Mouse (Mus musculus) heart, embryonic 10.5 days (tissue): ENCODE results near the gene Fabp3. TPM values are rescaled to one million over a fixed set of nuclear protein-coding genes. Genes with fewer than 3 reads are reported as not detected.

ENCODE experiments used
- DNase-seq: peaks from one replicate; pipeline ENCODE4 v3.0.0-alpha.2; 2017; ENCODE audit warnings: low spot score
- H3K27ac ChIP-seq: fragments of 300-500 bp; sonication (generic); 2 replicates; pipeline ENCODE4 v1.5.1; 2016; ENCODE audit warnings: mild to moderate bottlenecking
- H3K27me3 ChIP-seq: fragments of 300-500 bp; sonication (generic); 2 replicates; pipeline ENCODE4 v1.6.1; 2016; ENCODE audit warnings: mild to moderate bottlenecking; ENCODE audit not compliant: poor library complexity, insufficient read depth, severe bottlenecking
- H3K36me3 ChIP-seq: fragments of 300-500 bp; sonication (generic); 2 replicates; pipeline ENCODE4 v1.6.1; 2016; ENCODE audit warnings: mild to moderate bottlenecking, moderate library complexity
- H3K4me1 ChIP-seq: fragments of 300-500 bp; sonication (generic); 2 replicates; pipeline ENCODE4 v1.6.1; 2016; ENCODE audit warnings: mild to moderate bottlenecking
- H3K4me3 ChIP-seq: fragments of 300-500 bp; sonication (generic); 2 replicates; pipeline ENCODE4 v1.5.1; 2016; ENCODE audit warnings: mild to moderate bottlenecking, moderate library complexity
- H3K9me3 ChIP-seq: fragments of 300-500 bp; sonication (generic); 2 replicates; pipeline ENCODE4 v1.6.1; 2016; ENCODE audit warnings: mild to moderate bottlenecking, moderate library complexity
- WGBS: fragments of 180-500 bp; shearing (Covaris S2); methylation state at CpG from one replicate; pipeline ENCODE4 v1.1.7; 2016; 5-methylcytosine and 5-hydroxymethylcytosine counted together
- polyA plus RNA-seq: library from polyadenylated mRNA; unstranded; fragments of >200 nt; fragmentation: Nextera tagmentation; extraction: Ambion mirVana; gene quantifications from 2 replicates; pipeline ENCODE4 v1.2.1, GENCODE M21; 2016

The Fabp3 gene
- polyA plus RNA-seq, 1 experiment from 2014 or later = 245 TPM

GRCm38 (mm10) chr4:130318122-130318521, 9.7 kb downstream of the Fabp3 start:
- Histone ChIP-seq H3K27me3 (no peaks in the 10 kb centered on the region), H3K4me1 (peaks cover 39% of the 10 kb centered on the region), H3K4me3 (no peak overlapping the region), H3K36me3 (peaks cover 70% of the 10 kb centered on the region), H3K9me3 (no peaks in the 10 kb centered on the region), H3K27ac (peak overlapping the region; percentile 24; the same call in 1 of the 2 replicates)
- WGBS = 63% methylated on average over 3 of the region's 3 CpGs
- no peak for DNase-seq

GRCm38 (mm10) chr4:130319564-130319963, 11.2 kb downstream of the Fabp3 start:
- peaks cover 49% of the 10 kb centered on the region for H3K4me1 ChIP-seq
- 81% methylated on average over 7 of the region's 7 CpGs for WGBS
- no peak for DNase-seq
- no peaks in the 10 kb centered on the region for H3K27me3 ChIP-seq
- peaks cover 67% of the 10 kb centered on the region for H3K36me3 ChIP-seq
- H3K27ac ChIP-seq = no peak overlapping the region
- H3K9me3 ChIP-seq = no peaks in the 10 kb centered on the region
- H3K4me3 ChIP-seq = no peak overlapping the region

GRCm38 (mm10) chr4:130321640-130322039, 13.2 kb downstream of the Fabp3 start:
- Histone ChIP-seq H3K27ac (no peak overlapping the region), H3K4me1 (peaks cover 37% of the 10 kb centered on the region), H3K27me3 (no peaks in the 10 kb centered on the region), H3K9me3 (no peaks in the 10 kb centered on the region), H3K4me3 (no peak overlapping the region), H3K36me3 (peaks cover 66% of the 10 kb centered on the region)
- WGBS = 83% methylated on average over 7 of the region's 7 CpGs
- no peak for DNase-seq

GRCm38 (mm10) chr4:130322567-130322966, 14.2 kb downstream of the Fabp3 start:
- H3K9me3 ChIP-seq = no peaks in the 10 kb centered on the region
- WGBS = 85% methylated on average over 7 of the region's 7 CpGs
- H3K27me3 ChIP-seq = no peaks in the 10 kb centered on the region
- no peak overlapping the region for H3K4me3 ChIP-seq
- H3K36me3 ChIP-seq = peaks cover 70% of the 10 kb centered on the region
- no peak for DNase-seq
- H3K27ac ChIP-seq = no peak overlapping the region
- peaks cover 33% of the 10 kb centered on the region for H3K4me1 ChIP-seq

- Histone ChIP-seq H3K36me3 (peaks cover 76% of the 10 kb centered on the region), H3K4me3 (no peak overlapping the region), H3K27me3 (no peaks in the 10 kb centered on the region), H3K27ac (peak overlapping the region; percentile 4; the same call in 1 of the 2 replicates), H3K9me3 (no peaks in the 10 kb centered on the region), H3K4me1 (peaks cover 28% of the 10 kb centered on the region)
- no peak for DNase-seq
- WGBS = 41% methylated on average over 1 of the region's 1 CpGs
Measured at GRCm38 (mm10) chr4:130323165-130323564, 14.8 kb downstream of the Fabp3 start.

- no peak for DNase-seq
- 62% methylated on average over 5 of the region's 5 CpGs for WGBS
- H3K36me3 ChIP-seq = peaks cover 80% of the 10 kb centered on the region
- no peak overlapping the region for H3K4me3 ChIP-seq
- peaks cover 24% of the 10 kb centered on the region for H3K4me1 ChIP-seq
- H3K9me3 ChIP-seq = no peaks in the 10 kb centered on the region
- peak overlapping the region; percentile 4; the same call in 1 of the 2 replicates for H3K27ac ChIP-seq
- H3K27me3 ChIP-seq = no peaks in the 10 kb centered on the region
Measured at GRCm38 (mm10) chr4:130323607-130324006, 15.2 kb downstream of the Fabp3 start.

GRCm38 (mm10) chr4:130325446-130325845, 17.1 kb downstream of the Fabp3 start:
- Histone ChIP-seq H3K4me1 (peaks cover 19% of the 10 kb centered on the region), H3K9me3 (no peaks in the 10 kb centered on the region), H3K4me3 (no peak overlapping the region), H3K36me3 (peaks cover 78% of the 10 kb centered on the region), H3K27me3 (no peaks in the 10 kb centered on the region), H3K27ac (no peak overlapping the region)
- WGBS = 91% methylated on average over 2 of the region's 2 CpGs
- DNase-seq = no peak

GRCm38 (mm10) chr4:130327366-130327765, 19.0 kb downstream of the Fabp3 start:
- H3K9me3 ChIP-seq = no peaks in the 10 kb centered on the region
- no peaks in the 10 kb centered on the region for H3K27me3 ChIP-seq
- no peak overlapping the region for H3K4me3 ChIP-seq
- WGBS = 90% methylated on average over 9 of the region's 9 CpGs
- no peak for DNase-seq
- peaks cover 67% of the 10 kb centered on the region for H3K36me3 ChIP-seq
- H3K4me1 ChIP-seq = peaks cover 12% of the 10 kb centered on the region; the same call in 1 of the 2 replicates
- H3K27ac ChIP-seq = no peak overlapping the region

- Histone ChIP-seq H3K4me1 (no peaks in the 10 kb centered on the region), H3K27ac (no peak overlapping the region), H3K9me3 (no peaks in the 10 kb centered on the region), H3K27me3 (no peaks in the 10 kb centered on the region), H3K4me3 (no peak overlapping the region), H3K36me3 (peaks cover 52% of the 10 kb centered on the region)
- 89% methylated on average over 5 of the region's 5 CpGs for WGBS
- no peak for DNase-seq
Measured at GRCm38 (mm10) chr4:130335867-130336266, 27.5 kb downstream of the Fabp3 start.

- Histone ChIP-seq H3K4me3 (no peak overlapping the region), H3K4me1 (peaks cover 5% of the 10 kb centered on the region; the same call in 1 of the 2 replicates), H3K27me3 (no peaks in the 10 kb centered on the region), H3K27ac (no peak overlapping the region), H3K36me3 (peaks cover 46% of the 10 kb centered on the region), H3K9me3 (no peaks in the 10 kb centered on the region)
- 38% methylated on average over 4 of the region's 4 CpGs for WGBS
- DNase-seq = no peak
Measured at GRCm38 (mm10) chr4:130341691-130342090, 33.3 kb downstream of the Fabp3 start.

GRCm38 (mm10) chr4:130349666-130350065, 41.3 kb downstream of the Fabp3 start:
- Histone ChIP-seq H3K27ac (no peak overlapping the region), H3K27me3 (no peaks in the 10 kb centered on the region), H3K4me3 (no peak overlapping the region), H3K9me3 (no peaks in the 10 kb centered on the region), H3K4me1 (peaks cover 8% of the 10 kb centered on the region; the same call in 1 of the 2 replicates), H3K36me3 (peaks cover 73% of the 10 kb centered on the region)
- no peak for DNase-seq
- 91% methylated on average over 6 of the region's 6 CpGs for WGBS

GRCm38 (mm10) chr4:130350690-130351422, 42.5 kb downstream of the Fabp3 start:
- H3K27ac ChIP-seq = no peak overlapping the region
- no peaks in the 10 kb centered on the region for H3K27me3 ChIP-seq
- no peak overlapping the region for H3K4me3 ChIP-seq
- peaks cover 8% of the 10 kb centered on the region; the same call in 1 of the 2 replicates for H3K4me1 ChIP-seq
- no peak for DNase-seq
- peaks cover 69% of the 10 kb centered on the region for H3K36me3 ChIP-seq
- WGBS = 83% methylated on average over 16 of the region's 16 CpGs
- H3K9me3 ChIP-seq = no peaks in the 10 kb centered on the region

GRCm38 (mm10) chr4:130352588-130352987, 44.2 kb downstream of the Fabp3 start:
- no peak for DNase-seq
- Histone ChIP-seq H3K36me3 (peaks cover 79% of the 10 kb centered on the region), H3K27ac (no peak overlapping the region), H3K4me1 (no peaks in the 10 kb centered on the region), H3K9me3 (no peaks in the 10 kb centered on the region), H3K27me3 (no peaks in the 10 kb centered on the region), H3K4me3 (no peak overlapping the region)
- 91% methylated on average over 7 of the region's 7 CpGs for WGBS
